Mouse (Mus musculus) inflammation-experienced regulatory T-cells, adult 16 weeks (primary cell): Measurements from ENCODE around the gene Nt5c1a. TPM values are rescaled to one million over a fixed set of nuclear protein-coding genes. Genes with fewer than 3 reads are reported as not detected.

Experiments
- polyA plus RNA-seq: library from polyadenylated mRNA; unstranded; fragments of 100-300 nt; shearing (Covaris generic); gene quantifications from one replicate; pipeline ENCODE4 v1.2.1, GENCODE M21; 2017

Nt5c1a gene
- polyA plus RNA-seq: not detected

DNA sequence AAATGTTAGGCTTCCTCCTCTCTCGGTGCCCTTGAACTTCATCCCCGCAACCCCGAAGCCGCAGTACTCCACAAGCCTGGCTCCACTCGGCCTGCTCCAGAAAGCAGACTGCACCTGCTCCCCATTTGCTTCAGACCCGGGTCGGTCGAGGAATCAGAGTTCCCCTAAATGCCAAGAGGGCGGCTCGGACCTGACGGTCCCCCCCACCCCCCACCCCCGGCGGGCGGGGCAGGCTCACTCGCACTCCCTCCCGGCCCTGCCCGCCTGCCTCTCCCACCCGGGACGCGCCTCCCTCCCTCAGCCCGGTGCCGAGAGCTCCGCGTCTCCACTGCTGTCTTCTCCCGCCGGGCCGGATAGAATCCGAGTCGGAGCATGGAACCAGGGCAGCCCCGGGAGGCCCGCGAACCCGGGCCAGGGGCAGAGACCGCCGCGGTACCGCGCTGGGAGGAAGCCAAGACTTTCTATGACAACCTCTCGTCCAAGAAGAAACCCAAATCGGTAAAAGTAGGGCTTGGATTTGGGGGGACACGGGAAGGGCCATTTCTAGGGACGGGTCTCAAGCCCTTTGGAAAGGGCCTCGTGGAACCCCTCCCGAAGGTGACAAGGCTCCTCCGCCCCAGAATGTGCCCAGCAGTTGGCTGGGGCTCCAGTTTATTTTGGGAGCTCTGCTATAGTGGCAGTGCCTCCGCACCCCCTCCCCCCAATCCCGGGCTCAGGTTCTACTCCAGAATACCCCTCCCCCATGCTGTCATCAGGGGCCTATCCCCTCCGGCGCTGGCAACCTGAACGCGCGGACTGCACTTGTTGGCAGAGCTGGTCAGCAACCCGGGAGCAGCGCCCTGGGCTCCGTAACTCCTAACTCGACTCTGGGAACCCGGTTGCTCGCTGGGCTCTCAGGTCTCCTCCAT is at the start of gene Nt5c1a:
Nt5c1a (plus strand) TSS at position 319 of the 908 bp plus-strand sequence.

DNA sequence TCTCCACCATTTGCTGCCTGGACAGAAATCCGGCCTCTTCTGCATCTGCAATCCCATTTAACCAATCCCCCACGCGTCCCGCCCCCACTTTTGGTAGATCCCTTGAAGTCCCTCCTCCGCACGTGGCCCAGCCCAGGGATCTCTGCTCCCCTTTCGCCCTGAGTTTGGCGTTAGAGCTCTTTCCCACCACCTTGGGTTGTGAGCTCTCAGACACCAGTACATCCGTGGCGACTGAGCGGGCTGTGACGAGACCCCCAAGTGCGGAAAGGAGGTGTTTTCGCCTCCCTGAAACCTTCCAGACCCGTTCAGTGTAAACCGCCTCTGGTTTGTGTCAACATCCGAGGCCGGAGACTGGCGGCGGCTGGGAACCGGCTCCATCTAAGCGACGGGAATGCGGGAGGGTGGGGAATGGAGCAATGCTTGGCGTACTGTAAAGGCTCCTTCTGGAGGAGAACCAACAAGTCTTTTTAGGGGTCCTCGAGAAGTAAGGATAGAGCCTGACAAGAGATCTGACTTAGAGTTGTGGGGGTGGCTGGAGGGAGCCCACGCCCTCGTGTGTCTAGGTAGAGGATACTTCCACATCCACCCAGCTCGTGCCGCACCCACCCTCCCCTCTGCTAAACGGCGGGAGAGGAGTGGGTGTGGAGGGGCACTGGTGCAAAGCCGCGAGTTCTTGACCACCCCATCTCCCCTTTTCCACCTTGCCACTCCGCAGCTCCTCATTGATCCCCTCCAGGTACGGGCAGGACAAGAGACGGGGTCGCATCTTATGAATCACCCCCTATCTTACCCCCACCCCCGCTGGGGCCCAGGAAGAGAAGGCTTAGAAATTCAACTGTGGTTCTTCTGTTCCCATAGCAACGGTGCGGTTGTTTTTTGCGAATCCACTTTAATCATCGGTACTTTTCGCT is 18.7 kb upstream of the Nt5c1a start, which contains the start of gene Hpcal4:
Hpcal4 (plus strand) TSS at position 900 of the 911 bp plus-strand sequence.

DNA sequence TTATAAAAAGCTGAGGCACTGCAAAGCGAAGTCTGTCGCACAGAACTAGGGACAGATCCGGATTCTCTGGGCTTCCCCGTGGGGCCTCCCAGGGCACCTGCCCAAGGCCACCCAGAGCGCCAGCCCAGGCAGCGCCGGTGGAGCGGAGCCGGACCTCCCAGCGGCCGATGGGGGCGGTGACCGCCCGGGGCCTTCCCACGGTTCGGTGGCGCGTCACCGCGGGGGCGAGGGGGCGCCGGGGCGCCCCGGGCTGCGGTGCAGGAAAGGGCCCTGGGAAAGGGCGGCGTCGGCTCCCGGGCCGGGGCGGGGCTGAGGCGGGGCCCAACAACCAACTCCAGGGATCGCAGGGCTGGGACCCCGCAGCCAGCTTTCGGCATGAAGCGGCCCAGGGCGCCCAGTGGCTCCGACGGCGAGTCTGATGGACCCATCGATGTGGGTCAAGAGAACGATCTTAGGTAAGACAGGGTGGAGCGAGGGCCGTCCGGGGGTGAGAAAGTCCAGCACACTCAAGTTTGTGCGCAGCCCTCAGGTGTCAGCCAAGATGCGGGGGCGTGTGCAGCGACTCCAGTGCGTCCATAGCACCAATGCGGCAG is 32.3 kb downstream of the Nt5c1a start, which contains the start of gene Heyl:
Heyl (plus strand) TSS at position 65 of the 593 bp plus-strand sequence.

DNA sequence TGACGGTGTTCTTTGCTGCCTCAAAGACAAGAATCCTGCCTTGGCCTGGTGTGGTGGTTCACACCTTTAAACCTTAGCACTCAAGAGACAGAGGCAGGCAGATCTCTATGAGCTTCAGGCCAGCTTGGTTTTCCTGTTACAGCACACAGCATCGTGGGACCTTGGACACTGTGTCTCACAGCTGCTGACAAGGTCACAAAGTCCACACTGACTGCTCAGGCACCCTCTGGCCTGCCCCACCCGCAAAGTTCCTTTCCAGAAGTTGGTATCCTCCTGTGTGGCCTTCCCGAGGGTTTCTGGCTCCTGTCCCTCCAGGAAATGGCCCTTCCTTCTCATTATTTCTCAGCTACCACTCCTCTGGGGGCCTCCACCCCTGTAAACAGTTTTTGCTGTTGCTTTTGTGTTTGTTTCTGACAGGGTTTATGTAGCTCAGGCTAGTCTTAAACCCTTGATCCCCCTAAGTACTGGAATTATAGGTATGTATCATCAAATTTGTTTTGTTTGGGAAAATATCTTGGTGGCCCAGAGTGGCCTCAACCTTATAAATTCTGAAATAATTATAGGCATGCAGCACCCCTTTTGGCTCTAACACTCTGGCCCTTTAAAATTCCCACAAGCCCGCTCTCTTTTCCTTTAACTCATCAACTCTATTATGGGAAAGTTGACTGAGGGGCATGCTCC is 60.6 kb downstream of the Nt5c1a start, which contains the start of gene Pabpc4:
Pabpc4 (plus strand) TSS at position 631 of the 681 bp plus-strand sequence.

Other genes starting within 250 kb of the Nt5c1a start
- 3.1 TPM for gene Mfsd2a, start 240.3 kb upstream of the Nt5c1a start, polyA plus RNA-seq
- not detected for gene Mycl, start 205.9 kb upstream of the Nt5c1a start, polyA plus RNA-seq
- gene Trit1, start 184.9 kb upstream of the Nt5c1a start, polyA plus RNA-seq: 26.1 TPM
- 0.21 TPM for gene Bmp8b, start 96.3 kb upstream of the Nt5c1a start, polyA plus RNA-seq
- gene Oxct2b, start 85.2 kb upstream of the Nt5c1a start, polyA plus RNA-seq: not detected
- gene Ppie, start 61.6 kb upstream of the Nt5c1a start, polyA plus RNA-seq: 101 TPM
- gene Hpcal4, start 18.3 kb upstream of the Nt5c1a start, polyA plus RNA-seq: not detected
- 0.09 TPM for gene Heyl, start 32.1 kb downstream of the Nt5c1a start, polyA plus RNA-seq
- 6.6 TPM for gene Pabpc4, start 60.8 kb downstream of the Nt5c1a start, polyA plus RNA-seq
- gene Oxct2a, start 122.1 kb downstream of the Nt5c1a start, polyA plus RNA-seq: not detected
- gene Bmp8a, start 141.7 kb downstream of the Nt5c1a start, polyA plus RNA-seq: not detected